12 mouse cellular contexts compared by ENCODE assay signal in genomic region chr10:14016287-14016970, GRCm38 (mm10). TPM values are rescaled to one million over a fixed set of nuclear protein-coding genes. Genes with fewer than 3 reads are reported as not detected.
DNase-seq lines count a peak whose midpoint lies in the region; TF ChIP-seq lines count a peak whose summit lies in the region.
"Had no signal": no experiment of that assay in that cellular context is flagged by ENCODE, and none has a peak within 500 bp of the region (broad histone marks: within the 10 kb centered on the region; RNA-seq: fewer than 3 reads in every experiment).

No protein-coding gene starts in this region.

- H3K27ac ChIP-seq in left cerebral cortex, adult 2 months: peak overlapping the region; percentile 8; the same call in 1 of the 2 replicates
- H3K27ac ChIP-seq: embryonic facial prominence, embryonic 10.5 days had no signal

- DNase-seq in heart, adult 11 months: peak; percentile 81
- no peak for DNase-seq in heart, postnatal 25 days (ENCODE audit: low spot score)
- DNase-seq in left cerebral cortex, adult 2 months (ENCODE audit: extremely low spot score in 1 of 2, low spot score in 2 of 2): no peak
- DNase-seq in left cerebral cortex, postnatal 10 days (ENCODE audit: extremely low spot score in 1 of 2, low spot score in 2 of 2): no peak
- DNase-seq in brain, embryonic 14.5 days (ENCODE audit: low read depth): peak; percentile 21
- peak; percentile 81 for DNase-seq in thymus, postnatal 14 days
- DNase-seq in right cerebral cortex, postnatal 14 days: no peak
- DNase-seq in left cerebral cortex, postnatal 4 days: no peak
- DNase-seq: adrenal gland, postnatal 25 days; cerebellum, adult 2 months; lung, postnatal 14 days had no signal

- no peak; the same call in 1 of the 2 replicates for TF ChIP-seq CTCF in left cerebral cortex, adult 2 months (IDR thresholded peaks at IDR 0.05)
- no peak for TF ChIP-seq CTCF in brain, embryonic 14.5 days (IDR thresholded peaks at IDR 0.05; ENCODE audit: borderline replicate concordance, extremely low read depth, insufficient read depth, insufficient read length)

- no peak overlapping the region for H3K4me3 ChIP-seq in left cerebral cortex, adult 2 months
- H3K4me3 ChIP-seq: embryonic facial prominence, embryonic 10.5 days had no signal

- intact Hi-C loops in heart, postnatal 25 days (cut with DNase I): loop anchor here (5.0 kb wide), 1 partner anchor 41 kb away; no protein-coding TSS in a partner anchor
- intact Hi-C loops in left cerebral cortex, adult 2 months (cut with DNase I): no loop called here
- intact Hi-C loops in left cerebral cortex, postnatal 10 days (cut with DNase I): no loop called here
- intact Hi-C loops in left cerebral cortex, postnatal 4 days (cut with DNase I): no loop called here

- no peak for TF ChIP-seq POLR2A in brain, embryonic 14.5 days (IDR thresholded peaks at IDR 0.05; ENCODE audit: borderline replicate concordance, extremely low read depth, insufficient read depth, insufficient read length, poor library complexity, severe bottlenecking)

RNA-seq across cellular contexts. Expression of gene Hivep2, which starts 50.6 kb away (rescaled TPM):
- total RNA-seq in heart, postnatal 25 days (2021): 10 to 100 TPM; 17.8 to 28.8 TPM
- 100 to 1,000 TPM; 252 to 263 TPM for total RNA-seq in left cerebral cortex, adult 2 months (2021)
- total RNA-seq in left cerebral cortex, postnatal 10 days (2021): 100 to 1,000 TPM; 277 to 292 TPM
- 18.0 and 18.6 TPM in 2 replicates for polyA plus RNA-seq in brain, embryonic 14.5 days (2012; rRNA removed)
- total RNA-seq in left cerebral cortex, postnatal 4 days (2021): 100 to 1,000 TPM; 193 to 194 TPM

Comparison
In these comparisons a context has a peak if more than half of its experiments do, and no peak if none do; other contexts are left out.
1. DNase-seq: peak in heart, adult 11 months (single experiment), brain, embryonic 14.5 days (single experiment) and thymus, postnatal 14 days (single experiment); none in heart, postnatal 25 days (single experiment), left cerebral cortex, adult 2 months (0 of 2), left cerebral cortex, postnatal 10 days (0 of 2), right cerebral cortex, postnatal 14 days (single experiment) and left cerebral cortex, postnatal 4 days (single experiment).
2. RNA of gene Hivep2, which starts 50.6 kb away (total RNA-seq): 277 to 292 TPM in left cerebral cortex, postnatal 10 days, 252 to 263 TPM in left cerebral cortex, adult 2 months and 193 to 194 TPM in left cerebral cortex, postnatal 4 days; 17.8 to 28.8 TPM in heart, postnatal 25 days; every median in the first group is over 4 times any median in the second.